Mouse (Mus musculus): ENCODE measurements around the gene Adamtsl3.

- TF ChIP-seq CTCF (IDR thresholded peaks at IDR 0.05; ENCODE audit: low read depth) (no peak), EP300 (optimal IDR thresholded peaks at IDR 0.05) (no peak)
Observed at GRCm38 (mm10) chr7:82590931-82591330, 255.4 kb downstream of the Adamtsl3 start.

Measured in stomach, postnatal 0 days (tissue).